Mouse (Mus musculus) myocyte (in vitro differentiated cells): Measurements from ENCODE around the gene Dmac2.

Experiments used
- CEBPB ChIP-seq: IDR thresholded peaks from 2 replicates; pipeline ENCODE4 v1.6.1; 2011; ENCODE audit warnings: mild to moderate bottlenecking, moderate library complexity; ENCODE audit not compliant: poor library complexity, insufficient read depth, severe bottlenecking
- E2F4 ChIP-seq: IDR thresholded peaks from one replicate; pipeline ENCODE4 v1.6.1; 2011; ENCODE audit warnings: mild to moderate bottlenecking, control low read depth, moderate library complexity; ENCODE audit not compliant: insufficient read depth
- MAX ChIP-seq: IDR thresholded peaks from one replicate; pipeline ENCODE4 v1.6.1; 2011; ENCODE audit warnings: low read depth, mild to moderate bottlenecking, control low read depth
- MYOD1 ChIP-seq, 3 experiments: IDR thresholded peaks; one replicate each; pipeline ENCODE4 v1.6.1; 2011; ENCODE audit warnings: control low read depth in 2 of 3, low read depth in 2 of 3, mild to moderate bottlenecking in 2 of 3, moderate library complexity in 1 of 3; ENCODE audit not compliant: insufficient read length in 2 of 3, control insufficient read depth in 1 of 3
- MYOG ChIP-seq, 3 experiments: IDR thresholded peaks; one replicate each; pipeline ENCODE4 v1.6.1; 2011; ENCODE audit warnings: control low read depth in 2 of 3, low read depth in 2 of 3, mild to moderate bottlenecking in 2 of 3; ENCODE audit not compliant: insufficient read length in 2 of 3, control insufficient read depth in 1 of 3, insufficient read depth in 1 of 3
- POLR2A ChIP-seq: IDR thresholded peaks from one replicate; pipeline ENCODE4 v1.6.1; 2011; ENCODE audit warnings: low read depth, mild to moderate bottlenecking, control low read depth, moderate library complexity; ENCODE audit not compliant: insufficient read length
- POLR2AphosphoS2 ChIP-seq: IDR thresholded peaks from one replicate; pipeline ENCODE4 v1.6.1; 2011; ENCODE audit warnings: low read depth, control low read depth; ENCODE audit not compliant: insufficient read length
- REST ChIP-seq: IDR thresholded peaks from one replicate; pipeline ENCODE4 v1.6.1; 2011; ENCODE audit warnings: mild to moderate bottlenecking, control low read depth, moderate library complexity; ENCODE audit not compliant: insufficient read depth, insufficient read length
- SRF ChIP-seq: IDR thresholded peaks from one replicate; pipeline ENCODE4 v1.6.1; 2011; ENCODE audit warnings: low read depth; ENCODE audit not compliant: control insufficient read depth, insufficient read length
- TCF12 ChIP-seq: IDR thresholded peaks from one replicate; pipeline ENCODE4 v1.6.1; 2011; ENCODE audit warnings: mild to moderate bottlenecking, control low read depth; ENCODE audit not compliant: poor library complexity, insufficient read depth, severe bottlenecking
- TCF3 ChIP-seq: IDR thresholded peaks from one replicate; pipeline ENCODE4 v1.6.1; 2011; ENCODE audit warnings: low read depth, control low read depth; ENCODE audit not compliant: insufficient read length
- USF1 ChIP-seq: IDR thresholded peaks from one replicate; pipeline ENCODE4 v1.6.1; 2011; ENCODE audit warnings: low read depth, mild to moderate bottlenecking, control low read depth, moderate library complexity

DNA sequence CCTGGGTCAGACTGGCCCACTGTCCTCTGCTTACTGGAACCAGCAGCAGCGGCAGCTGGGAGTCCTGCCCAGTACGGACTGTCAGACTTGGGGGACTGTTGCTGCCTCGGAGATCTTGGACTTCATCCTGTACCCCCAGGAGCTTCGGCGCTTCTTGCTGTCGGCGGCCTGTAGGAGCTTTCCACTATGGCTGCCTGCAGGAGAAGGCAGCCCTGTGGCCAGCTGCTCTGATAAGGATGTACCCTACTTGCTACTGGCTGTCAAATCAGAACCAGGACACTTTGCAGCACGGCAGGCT, 9.1 kb downstream of the Dmac2 start:
- TF ChIP-seq TCF12: no peak
- no peak for TF ChIP-seq TCF3
- no peak for TF ChIP-seq POLR2A
- TF ChIP-seq CEBPB: no peak
- no peak for TF ChIP-seq USF1
- no peak for TF ChIP-seq SRF
- TF ChIP-seq MYOD1 (IDR thresholded peaks at IDR 0.05; ENCODE audit: control insufficient read depth in 1 of 3, insufficient read length in 2 of 3, low read depth in 2 of 3): no peak
- TF ChIP-seq MAX: no peak
- no peak for TF ChIP-seq E2F4
- no peak for TF ChIP-seq POLR2AphosphoS2
- no peak for TF ChIP-seq REST
- no peak for TF ChIP-seq MYOG (IDR thresholded peaks at IDR 0.05; ENCODE audit: control insufficient read depth in 1 of 3, insufficient read depth in 1 of 3, insufficient read length in 2 of 3, low read depth in 2 of 3)
